Mouse (Mus musculus): Measurements from ENCODE around the gene Tagln. TPM values are rescaled to one million over a fixed set of nuclear protein-coding genes. Genes with fewer than 3 reads are reported as not detected.

Gene Tagln
- polyA plus RNA-seq, 2 experiments from 2014 or later: 1.1 to 1.6 TPM

- peak; percentile 21 for ATAC-seq
Measured at GRCm38 (mm10) chr9:45945721-45946120, 9.9 kb upstream of the Tagln start.

- ATAC-seq: peak; percentile 96
Measured at GRCm38 (mm10) chr9:45944506-45945400, 8.9 kb upstream of the Tagln start.

GRCm38 (mm10) chr9:45943628-45944505 lies 8.0 kb upstream of the Tagln start:
- ATAC-seq: no peak

- no peak for ATAC-seq
Measured at GRCm38 (mm10) chr9:45942916-45943315, 7.1 kb upstream of the Tagln start.

GRCm38 (mm10) chr9:45942464-45942863 lies 6.6 kb upstream of the Tagln start:
- ATAC-seq: no peak

GRCm38 (mm10) chr9:45941329-45941888 lies 5.6 kb upstream of the Tagln start:
- ATAC-seq: no peak

- no peak for ATAC-seq
Measured at GRCm38 (mm10) chr9:45939794-45940193, 3.9 kb upstream of the Tagln start.

GRCm38 (mm10) chr9:45938952-45939637 lies 3.2 kb upstream of the Tagln start:
- no peak for ATAC-seq

GRCm38 (mm10) chr9:45938088-45938487 lies 2.2 kb upstream of the Tagln start:
- no peak for ATAC-seq

- ATAC-seq: peak; percentile 80
Measured at GRCm38 (mm10) chr9:45936883-45937282, 1.0 kb upstream of the Tagln start.

GRCm38 (mm10) chr9:45932571-45933415 lies 3.1 kb downstream of the Tagln start:
- ATAC-seq: no peak

GRCm38 (mm10) chr9:45931958-45932357 lies 3.9 kb downstream of the Tagln start:
- ATAC-seq: no peak

- ATAC-seq: no peak
Measured at GRCm38 (mm10) chr9:45929285-45929684, 6.6 kb downstream of the Tagln start.

- ATAC-seq: no peak
Measured at GRCm38 (mm10) chr9:45919895-45920294, 16.0 kb downstream of the Tagln start.

GRCm38 (mm10) chr9:45917041-45917934 lies 18.6 kb downstream of the Tagln start:
- ATAC-seq: no peak

GRCm38 (mm10) chr9:45915659-45916058 lies 20.2 kb downstream of the Tagln start:
- no peak for ATAC-seq

- ATAC-seq: peak; percentile 30
Measured at GRCm38 (mm10) chr9:45911673-45912072, 24.2 kb downstream of the Tagln start.

GRCm38 (mm10) chr9:45910995-45911394 lies 24.9 kb downstream of the Tagln start:
- no peak for ATAC-seq

GRCm38 (mm10) chr9:45907078-45907428 lies 28.8 kb downstream of the Tagln start:
- ATAC-seq: peak; percentile 29

- peak; percentile 87 for ATAC-seq
Measured at GRCm38 (mm10) chr9:45906355-45907077, 29.3 kb downstream of the Tagln start, which contains the start of the genes Pcsk7 and Rnf214. Pcsk7 (plus strand) TSS chr9:45906497. Rnf214 (minus strand) TSS chr9:45906911.

Measured in CD4-positive, CD25-positive, alpha-beta regulatory T cell, adult 4 months (primary cell).